Mouse (Mus musculus) midbrain, embryonic 10.5 days (tissue): Measurements from ENCODE around the gene Plp2. TPM values are rescaled to one million over a fixed set of nuclear protein-coding genes. Genes with fewer than 3 reads are reported as not detected.

Experiments
- polyA plus RNA-seq: library from polyadenylated mRNA; unstranded; fragments of >200 nt; fragmentation: Nextera tagmentation; extraction: Ambion mirVana; gene quantifications from 2 replicates; pipeline ENCODE4 v1.2.1, GENCODE M21; 2016

Gene Plp2
- polyA plus RNA-seq, 1 experiment from 2014 or later = 42.9 TPM

Other genes starting within 250 kb of the Plp2 start
- gene Foxp3, start 97.7 kb downstream of the Plp2 start, polyA plus RNA-seq = 0.21 and 0.51 TPM in 2 replicates
- 2.1 and 2.8 TPM in 2 replicates for gene Ppp1r3f, start 97.1 kb downstream of the Plp2 start, polyA plus RNA-seq
- 34.3 and 36.4 TPM in 2 replicates for gene Ccdc22, start 65.9 kb downstream of the Plp2 start, polyA plus RNA-seq
- not detected in 2 replicates for gene Cacna1f, start 64.3 kb downstream of the Plp2 start, polyA plus RNA-seq
- 12.0 and 21.7 TPM in 2 replicates for gene Syp, start 32.9 kb downstream of the Plp2 start, polyA plus RNA-seq
- gene Prickle3, start 14.1 kb downstream of the Plp2 start, polyA plus RNA-seq = 2.8 and 3.4 TPM in 2 replicates
- 0.10 TPM in 1 of 2 replicates, not detected in the other for gene Magix, start 9.9 kb upstream of the Plp2 start, polyA plus RNA-seq
- gene Gpkow, start 25.7 kb upstream of the Plp2 start, polyA plus RNA-seq = 40.2 and 44.5 TPM in 2 replicates
- gene Wdr45, start 42.9 kb upstream of the Plp2 start, polyA plus RNA-seq = 16.7 and 23.2 TPM in 2 replicates
- gene Gm45208, start 50.9 kb upstream of the Plp2 start, polyA plus RNA-seq = 0.36 and 0.50 TPM in 2 replicates
- gene Praf2, start 57.0 kb upstream of the Plp2 start, polyA plus RNA-seq = 85.9 and 90.5 TPM in 2 replicates
- gene Ccdc120, start 79.5 kb upstream of the Plp2 start, polyA plus RNA-seq = 17.0 and 17.6 TPM in 2 replicates
- gene Tfe3, start 91.2 kb upstream of the Plp2 start, polyA plus RNA-seq = 27.9 and 35.8 TPM in 2 replicates
- gene Gripap1, start 118.4 kb upstream of the Plp2 start, polyA plus RNA-seq = 47.3 and 58.8 TPM in 2 replicates
- 0.59 and 1.1 TPM in 2 replicates for gene Kcnd1, start 150.9 kb upstream of the Plp2 start, polyA plus RNA-seq
- gene Otud5, start 170.0 kb upstream of the Plp2 start, polyA plus RNA-seq = 40.7 and 45.1 TPM in 2 replicates
- gene Pim2, start 206.9 kb upstream of the Plp2 start, polyA plus RNA-seq = 14.0 and 16.5 TPM in 2 replicates
- gene Slc35a2, start 212.6 kb upstream of the Plp2 start, polyA plus RNA-seq = 28.3 and 31.4 TPM in 2 replicates
- 132 and 146 TPM in 2 replicates for gene Pqbp1, start 227.9 kb upstream of the Plp2 start, polyA plus RNA-seq
- gene Timm17b, start 228.0 kb upstream of the Plp2 start, polyA plus RNA-seq = 193 and 203 TPM in 2 replicates
- gene Gm10491, start 236.4 kb upstream of the Plp2 start, polyA plus RNA-seq = not detected in 2 replicates
- gene Gm10490, start 238.2 kb upstream of the Plp2 start, polyA plus RNA-seq = not detected in 2 replicates
- 13.3 and 26.7 TPM in 2 replicates for gene Pcsk1n, start 248.4 kb upstream of the Plp2 start, polyA plus RNA-seq